Mouse (Mus musculus): Measurements from ENCODE around the gene Tnmd. TPM values are rescaled to one million over a fixed set of nuclear protein-coding genes. Genes with fewer than 3 reads are reported as not detected.

Tnmd gene
- polyA plus RNA-seq (2016; fragmentation: Nextera tagmentation; extraction: Ambion mirVana), result not detected in 2 replicates

GRCm38 (mm10) chrX:133850680-133851079 lies at the start of gene Tnmd:
Gene Tnmd (plus strand): TSS chrX:133850980.
- WGBS, result 86% methylated on average over 5 of the region's 5 CpGs
- no peak for DNase-seq (ENCODE audit: low spot score)

GRCm38 (mm10) chrX:133853637-133854036 lies 2.9 kb downstream of the Tnmd start:
- H3K27ac ChIP-seq, result peak overlapping the region; percentile 61
- H3K4me1 ChIP-seq, result no peaks in the 10 kb centered on the region
- no peaks in the 10 kb centered on the region for H3K36me3 ChIP-seq
- H3K4me3 ChIP-seq, result no peak overlapping the region
- H3K27me3 ChIP-seq (ENCODE audit: low read depth, poor library complexity, severe bottlenecking), result peaks cover 66% of the 10 kb centered on the region
- no peak for DNase-seq (ENCODE audit: low spot score)
- WGBS, result 82% methylated on average over 4 of the region's 4 CpGs
- no peaks in the 10 kb centered on the region for H3K9me3 ChIP-seq (replicated peaks)

More at GRCm38 (mm10) chrX:133850680-133851079, at the start of gene Tnmd:
- peaks cover 48% of the 10 kb centered on the region for H3K27me3 ChIP-seq (ENCODE audit: low read depth, poor library complexity, severe bottlenecking)
- H3K4me3 ChIP-seq, result no peak within 1 kb of the TSS
- H3K27ac ChIP-seq, result no peak within 1 kb of the TSS
- H3K36me3 ChIP-seq, result no peaks in the 10 kb centered on the region
- H3K9me3 ChIP-seq (replicated peaks), result no peaks in the 10 kb centered on the region
- H3K4me1 ChIP-seq, result no peaks in the 10 kb centered on the region

- Histone ChIP-seq H3K27me3 (ENCODE audit: low read depth, poor library complexity, severe bottlenecking) (peaks cover 37% of the 10 kb centered on the region), H3K4me3 (no peak overlapping the region), H3K9me3 (replicated peaks) (no peaks in the 10 kb centered on the region), H3K36me3 (no peaks in the 10 kb centered on the region), H3K4me1 (no peaks in the 10 kb centered on the region), H3K27ac (no peak overlapping the region)
- 91% methylated on average over 6 of the region's 6 CpGs for WGBS
- DNase-seq (ENCODE audit: low spot score), result no peak
These were observed 19.0 kb downstream of the Tnmd start for GRCm38 (mm10) chrX:133869743-133870142.

GRCm38 (mm10) chrX:133887308-133887707 lies 36.5 kb downstream of the Tnmd start:
- WGBS, result 95% methylated on average over 3 of the region's 3 CpGs
- no peak overlapping the region for H3K4me3 ChIP-seq
- no peaks in the 10 kb centered on the region for H3K9me3 ChIP-seq (replicated peaks)
- peaks cover 14% of the 10 kb centered on the region; the same call in 1 of the 2 replicates for H3K27me3 ChIP-seq (ENCODE audit: low read depth, poor library complexity, severe bottlenecking)
- H3K4me1 ChIP-seq, result no peaks in the 10 kb centered on the region
- H3K27ac ChIP-seq, result no peak overlapping the region
- DNase-seq (ENCODE audit: low spot score), result no peak
- H3K36me3 ChIP-seq, result peaks cover 22% of the 10 kb centered on the region

- H3K27me3 ChIP-seq (ENCODE audit: low read depth, poor library complexity, severe bottlenecking), result peaks cover 15% of the 10 kb centered on the region; the same call in 1 of the 2 replicates
- H3K4me1 ChIP-seq, result no peaks in the 10 kb centered on the region
- no peak overlapping the region for H3K27ac ChIP-seq
- WGBS, result 93% methylated on average over 5 of the region's 5 CpGs
- no peaks in the 10 kb centered on the region for H3K9me3 ChIP-seq (replicated peaks)
- H3K4me3 ChIP-seq, result no peak overlapping the region
- peaks cover 29% of the 10 kb centered on the region for H3K36me3 ChIP-seq
- DNase-seq (ENCODE audit: low spot score), result no peak
These were observed 37.3 kb downstream of the Tnmd start for GRCm38 (mm10) chrX:133888111-133888510.

GRCm38 (mm10) chrX:133898014-133898542 lies 47.3 kb downstream of the Tnmd start, which contains the start of gene Tspan6:
Gene Tspan6 (minus strand): TSS chrX:133898429.
- Histone ChIP-seq H3K9me3 (replicated peaks) (no peaks in the 10 kb centered on the region), H3K36me3 (peaks cover 30% of the 10 kb centered on the region), H3K27me3 (ENCODE audit: low read depth, poor library complexity, severe bottlenecking) (peaks cover 25% of the 10 kb centered on the region; the same call in 1 of the 2 replicates), H3K27ac (peak within 1 kb of the TSS; percentile 87), H3K4me3 (peak within 1 kb of the TSS; percentile 64), H3K4me1 (no peaks in the 10 kb centered on the region)
- DNase-seq (ENCODE audit: low spot score), result peak; percentile 78
- 13% methylated on average over 33 of the region's 33 CpGs for WGBS

GRCm38 (mm10) chrX:133908261-133908660 lies 57.5 kb downstream of the Tnmd start, which contains the start of gene Srpx2:
Gene Srpx2 (plus strand): TSS chrX:133908426.
- Histone ChIP-seq H3K9me3 (replicated peaks) (no peaks in the 10 kb centered on the region), H3K36me3 (no peaks in the 10 kb centered on the region), H3K27me3 (ENCODE audit: low read depth, poor library complexity, severe bottlenecking) (peaks cover 51% of the 10 kb centered on the region), H3K4me1 (no peaks in the 10 kb centered on the region), H3K4me3 (no peak within 1 kb of the TSS), H3K27ac (no peak within 1 kb of the TSS)
- WGBS, result 18% methylated on average over 3 of the region's 3 CpGs
- no peak for DNase-seq (ENCODE audit: low spot score)

- Histone ChIP-seq H3K4me1 (peaks cover 5% of the 10 kb centered on the region; the same call in 1 of the 2 replicates), H3K27ac (no peak overlapping the region), H3K36me3 (no peaks in the 10 kb centered on the region), H3K27me3 (ENCODE audit: low read depth, poor library complexity, severe bottlenecking) (peaks cover 84% of the 10 kb centered on the region), H3K9me3 (replicated peaks) (no peaks in the 10 kb centered on the region), H3K4me3 (no peak overlapping the region)
- no peak for DNase-seq (ENCODE audit: low spot score)
- WGBS, result 53% methylated on average over 10 of the region's 10 CpGs
These were observed 60.8 kb downstream of the Tnmd start for GRCm38 (mm10) chrX:133911397-133912103.

GRCm38 (mm10) chrX:133913006-133913405 lies 62.2 kb downstream of the Tnmd start:
- DNase-seq (ENCODE audit: low spot score), result no peak
- H3K36me3 ChIP-seq, result no peaks in the 10 kb centered on the region
- H3K4me3 ChIP-seq, result no peak overlapping the region
- no peaks in the 10 kb centered on the region for H3K9me3 ChIP-seq (replicated peaks)
- H3K27me3 ChIP-seq (ENCODE audit: low read depth, poor library complexity, severe bottlenecking), result peaks cover 91% of the 10 kb centered on the region
- H3K4me1 ChIP-seq, result peaks cover 5% of the 10 kb centered on the region; the same call in 1 of the 2 replicates
- 83% methylated on average over 3 of the region's 3 CpGs for WGBS
- H3K27ac ChIP-seq, result no peak overlapping the region

- Histone ChIP-seq H3K9me3 (replicated peaks) (no peaks in the 10 kb centered on the region), H3K4me3 (no peak overlapping the region), H3K27me3 (ENCODE audit: low read depth, poor library complexity, severe bottlenecking) (peaks cover 97% of the 10 kb centered on the region), H3K27ac (no peak overlapping the region), H3K4me1 (peaks cover 5% of the 10 kb centered on the region; the same call in 1 of the 2 replicates), H3K36me3 (no peaks in the 10 kb centered on the region)
- 41% methylated on average over 7 of the region's 7 CpGs for WGBS
- no peak for DNase-seq (ENCODE audit: low spot score)
These were observed 63.4 kb downstream of the Tnmd start for GRCm38 (mm10) chrX:133914219-133914618.

Other genes with a start within 250 kb of the Tnmd start
- 3.1 and 4.0 TPM in 2 replicates for gene Pcdh19, start 162.0 kb upstream of the Tnmd start, polyA plus RNA-seq (2016; fragmentation: Nextera tagmentation; extraction: Ambion mirVana)
- gene Tspan6, start 47.4 kb downstream of the Tnmd start, polyA plus RNA-seq (2016; fragmentation: Nextera tagmentation; extraction: Ambion mirVana), result 189 and 208 TPM in 2 replicates
- 0.15 and 0.21 TPM in 2 replicates for gene Srpx2, start 57.4 kb downstream of the Tnmd start, polyA plus RNA-seq (2016; fragmentation: Nextera tagmentation; extraction: Ambion mirVana)
- gene Sytl4, start 130.8 kb downstream of the Tnmd start, polyA plus RNA-seq (2016; fragmentation: Nextera tagmentation; extraction: Ambion mirVana), result 0.79 and 1.7 TPM in 2 replicates
- gene Cstf2, start 208.2 kb downstream of the Tnmd start, polyA plus RNA-seq (2016; fragmentation: Nextera tagmentation; extraction: Ambion mirVana), result 67.8 and 69.1 TPM in 2 replicates